Mouse (Mus musculus) myocyte (in vitro differentiated cells): ENCODE results near the gene Nek8. TPM values are rescaled to one million over a fixed set of nuclear protein-coding genes. Genes with fewer than 3 reads are reported as not detected.

Source experiments
- H3K27me3 ChIP-seq: one replicate; pipeline ENCODE4 v1.6.1; 2011; ENCODE audit not compliant: control insufficient read depth, insufficient read depth, insufficient read length
- H3K36me3 ChIP-seq: one replicate; pipeline ENCODE4 v1.6.1; 2011; ENCODE audit not compliant: control insufficient read depth, insufficient read depth
- H3K4me2 ChIP-seq: one replicate; pipeline ENCODE4 v1.6.1; 2011; ENCODE audit warnings: low read depth, control low read depth
- H3K4me3 ChIP-seq: one replicate; pipeline ENCODE4 v1.5.1; 2011; ENCODE audit warnings: mild to moderate bottlenecking, control low read depth, moderate library complexity
- H3K79me2 ChIP-seq: one replicate; pipeline ENCODE4 v1.6.1; 2011; ENCODE audit not compliant: control insufficient read depth, insufficient read depth
- H3ac ChIP-seq: one replicate; pipeline ENCODE4 v1.6.1; 2011; ENCODE audit not compliant: control insufficient read depth, insufficient read length
- CEBPB ChIP-seq: IDR thresholded peaks from 2 replicates; pipeline ENCODE4 v1.6.1; 2011; ENCODE audit warnings: mild to moderate bottlenecking, moderate library complexity; ENCODE audit not compliant: poor library complexity, insufficient read depth, severe bottlenecking
- E2F4 ChIP-seq: IDR thresholded peaks from one replicate; pipeline ENCODE4 v1.6.1; 2011; ENCODE audit warnings: mild to moderate bottlenecking, control low read depth, moderate library complexity; ENCODE audit not compliant: insufficient read depth
- MAX ChIP-seq: IDR thresholded peaks from one replicate; pipeline ENCODE4 v1.6.1; 2011; ENCODE audit warnings: low read depth, mild to moderate bottlenecking, control low read depth
- MYOD1 ChIP-seq, 3 experiments: IDR thresholded peaks; one replicate each; pipeline ENCODE4 v1.6.1; 2011; ENCODE audit warnings: control low read depth in 2 of 3, low read depth in 2 of 3, mild to moderate bottlenecking in 2 of 3, moderate library complexity in 1 of 3; ENCODE audit not compliant: insufficient read length in 2 of 3, control insufficient read depth in 1 of 3
- MYOG ChIP-seq, 3 experiments: IDR thresholded peaks; one replicate each; pipeline ENCODE4 v1.6.1; 2011; ENCODE audit warnings: control low read depth in 2 of 3, low read depth in 2 of 3, mild to moderate bottlenecking in 2 of 3; ENCODE audit not compliant: insufficient read length in 2 of 3, control insufficient read depth in 1 of 3, insufficient read depth in 1 of 3
- POLR2A ChIP-seq: IDR thresholded peaks from one replicate; pipeline ENCODE4 v1.6.1; 2011; ENCODE audit warnings: low read depth, mild to moderate bottlenecking, control low read depth, moderate library complexity; ENCODE audit not compliant: insufficient read length
- POLR2AphosphoS2 ChIP-seq: IDR thresholded peaks from one replicate; pipeline ENCODE4 v1.6.1; 2011; ENCODE audit warnings: low read depth, control low read depth; ENCODE audit not compliant: insufficient read length
- REST ChIP-seq: IDR thresholded peaks from one replicate; pipeline ENCODE4 v1.6.1; 2011; ENCODE audit warnings: mild to moderate bottlenecking, control low read depth, moderate library complexity; ENCODE audit not compliant: insufficient read depth, insufficient read length
- SRF ChIP-seq: IDR thresholded peaks from one replicate; pipeline ENCODE4 v1.6.1; 2011; ENCODE audit warnings: low read depth; ENCODE audit not compliant: control insufficient read depth, insufficient read length
- TCF12 ChIP-seq: IDR thresholded peaks from one replicate; pipeline ENCODE4 v1.6.1; 2011; ENCODE audit warnings: mild to moderate bottlenecking, control low read depth; ENCODE audit not compliant: poor library complexity, insufficient read depth, severe bottlenecking
- TCF3 ChIP-seq: IDR thresholded peaks from one replicate; pipeline ENCODE4 v1.6.1; 2011; ENCODE audit warnings: low read depth, control low read depth; ENCODE audit not compliant: insufficient read length
- USF1 ChIP-seq: IDR thresholded peaks from one replicate; pipeline ENCODE4 v1.6.1; 2011; ENCODE audit warnings: low read depth, mild to moderate bottlenecking, control low read depth, moderate library complexity
- polyA plus RNA-seq: library from polyadenylated mRNA; unstranded; fragments of >200 nt; fragmentation: generic; extraction: Trizol; gene quantifications from one replicate; pipeline ENCODE4 v1.2.1, GENCODE M21; 2012; ENCODE audit warnings: missing spikeins

Gene Nek8
- polyA plus RNA-seq, 1 experiment, result 9.6 TPM

DNA sequence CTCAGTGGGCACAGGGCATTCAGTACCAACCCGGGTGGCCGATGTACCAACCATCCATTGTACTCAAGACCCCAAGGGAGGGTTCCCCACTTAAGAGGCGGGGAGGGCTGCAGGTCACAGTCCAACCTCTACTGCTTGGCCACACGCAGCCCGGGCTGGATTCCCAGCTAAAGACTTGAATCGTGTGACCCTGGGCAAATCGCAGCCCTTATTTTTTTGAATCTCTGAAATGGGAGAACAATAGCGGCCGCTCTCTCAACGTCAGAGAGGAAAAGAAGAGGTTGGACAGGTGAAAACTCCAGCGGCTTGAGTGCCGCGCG lies 11.9 kb downstream of the Nek8 start:
- TF ChIP-seq MYOD1 (IDR thresholded peaks at IDR 0.05; ENCODE audit: control insufficient read depth in 1 of 3, insufficient read length in 2 of 3, low read depth in 2 of 3) (no peak), POLR2A (no peak), MAX (no peak)
- H3K79me2 ChIP-seq, result peaks cover 48% of the 10 kb centered on the region
- H3K36me3 ChIP-seq, result peaks cover 18% of the 10 kb centered on the region
- no peaks in the 10 kb centered on the region for H3K27me3 ChIP-seq
- peak overlapping the region; percentile 95 for H3K4me2 ChIP-seq
- H3ac ChIP-seq, result peak overlapping the region; percentile 96
- H3K4me3 ChIP-seq, result peak overlapping the region; percentile 100

DNA sequence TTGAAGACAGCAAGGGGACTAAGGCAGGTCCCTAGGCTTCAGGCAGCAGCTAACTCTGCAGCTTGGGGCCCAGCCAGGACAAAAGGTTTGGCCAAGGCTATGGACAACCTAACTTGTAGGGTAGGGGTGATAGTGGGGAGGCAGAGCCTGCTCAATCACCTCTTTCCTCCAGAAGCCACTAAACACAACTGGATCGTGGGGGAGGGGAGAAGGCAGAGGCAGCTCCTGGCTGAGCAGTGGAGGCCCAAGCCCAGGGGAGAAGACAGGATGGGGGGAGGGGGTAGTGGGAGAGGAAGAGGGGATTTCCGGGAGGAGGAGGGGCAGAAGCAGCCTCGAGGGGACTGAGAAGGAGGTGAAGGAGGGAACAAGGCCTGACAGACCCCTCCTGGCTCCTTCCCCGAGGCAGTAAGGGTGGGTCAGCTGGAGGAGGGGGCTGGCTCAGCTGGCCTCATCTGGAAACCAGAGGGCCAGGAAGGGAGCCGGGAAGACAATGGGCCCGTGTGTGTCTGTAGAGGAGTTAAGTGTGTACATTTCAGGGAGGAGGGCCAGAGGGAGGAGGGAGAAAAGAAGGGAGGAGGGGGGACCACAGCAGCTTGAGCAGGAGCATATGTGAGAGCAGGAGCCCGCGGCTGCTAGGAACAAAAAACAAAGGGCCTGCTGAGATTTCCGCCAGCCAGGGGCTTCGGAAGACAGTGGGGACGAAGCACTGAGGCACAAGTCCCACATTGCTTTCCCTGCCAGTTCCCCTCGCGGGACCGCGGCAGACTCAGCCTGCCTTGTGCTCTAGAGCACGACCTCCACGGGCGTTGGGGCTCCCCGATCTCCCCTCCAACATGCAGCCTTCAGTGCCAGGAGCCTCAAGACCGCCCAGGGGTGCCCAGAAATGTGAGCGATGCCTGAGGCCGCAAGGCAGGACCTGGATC lies 12.5 kb downstream of the Nek8 start:
- Histone ChIP-seq H3K36me3 (peaks cover 25% of the 10 kb centered on the region), H3K79me2 (peaks cover 49% of the 10 kb centered on the region), H3K4me2 (peak overlapping the region; percentile 95), H3K4me3 (peak overlapping the region; percentile 100), H3ac (peak overlapping the region; percentile 96), H3K27me3 (no peaks in the 10 kb centered on the region)
- TF ChIP-seq POLR2A (peak; percentile 47), MYOG (IDR thresholded peaks at IDR 0.05; ENCODE audit: control insufficient read depth in 1 of 3, insufficient read depth in 1 of 3, insufficient read length in 2 of 3, low read depth in 2 of 3) (peak in 1 of 3 experiments; percentile 12), MYOD1 (IDR thresholded peaks at IDR 0.05; ENCODE audit: control insufficient read depth in 1 of 3, insufficient read length in 2 of 3, low read depth in 2 of 3) (peak in 1 of 3 experiments; percentile 30), POLR2AphosphoS2 (peak; percentile 52), E2F4 (no peak)

DNA sequence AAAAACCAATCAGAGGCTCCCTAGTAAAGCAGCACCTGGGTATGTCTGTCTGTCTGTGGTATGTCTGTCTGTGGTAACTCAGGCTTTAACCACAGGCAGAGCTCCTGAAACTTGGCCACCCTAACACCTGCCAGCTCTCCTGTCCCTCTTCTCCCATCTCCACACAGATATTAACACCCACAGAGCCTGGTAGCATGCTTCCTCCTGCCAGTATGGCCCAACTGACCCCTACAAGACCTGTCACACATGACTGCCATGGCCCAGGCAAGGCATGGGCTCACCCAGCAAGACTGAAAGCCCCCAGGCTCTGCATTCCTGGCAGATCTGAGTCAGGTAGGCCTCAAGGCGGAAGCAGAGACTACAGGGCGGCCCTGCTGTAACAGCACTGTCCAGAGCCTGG lies 13.4 kb downstream of the Nek8 start:
- Histone ChIP-seq H3K79me2 (peaks cover 58% of the 10 kb centered on the region), H3K36me3 (peaks cover 34% of the 10 kb centered on the region), H3K27me3 (no peaks in the 10 kb centered on the region), H3K4me3 (peak overlapping the region; percentile 100), H3K4me2 (peak overlapping the region; percentile 95), H3ac (peak overlapping the region; percentile 96)
- TF ChIP-seq CEBPB (no peak), TCF3 (peak; percentile 36), MAX (no peak), USF1 (no peak), SRF (peak; percentile 26), E2F4 (no peak), REST (no peak), POLR2A (no peak), TCF12 (peak; percentile 85), POLR2AphosphoS2 (peak; percentile 54), MYOG (IDR thresholded peaks at IDR 0.05; ENCODE audit: control insufficient read depth in 1 of 3, insufficient read depth in 1 of 3, insufficient read length in 2 of 3, low read depth in 2 of 3) (peak in 2 of 3 experiments; percentile 69 to 88), MYOD1 (IDR thresholded peaks at IDR 0.05; ENCODE audit: control insufficient read depth in 1 of 3, insufficient read length in 2 of 3, low read depth in 2 of 3) (peak; percentile 85 to 92 (median 90))

GRCm38 (mm10) chr11:78162504-78162903 lies 14.0 kb downstream of the Nek8 start:
- Histone ChIP-seq H3K4me3 (peak overlapping the region; percentile 100), H3ac (peak overlapping the region; percentile 96), H3K27me3 (no peaks in the 10 kb centered on the region), H3K4me2 (peak overlapping the region; percentile 95), H3K36me3 (peaks cover 39% of the 10 kb centered on the region), H3K79me2 (peaks cover 64% of the 10 kb centered on the region)
- TF ChIP-seq TCF3 (peak; percentile 100), POLR2AphosphoS2 (peak; percentile 67), TCF12 (peak; percentile 100), USF1 (no peak), REST (no peak), E2F4 (no peak), MYOG (IDR thresholded peaks at IDR 0.05; ENCODE audit: control insufficient read depth in 1 of 3, insufficient read depth in 1 of 3, insufficient read length in 2 of 3, low read depth in 2 of 3) (peak; percentile 99 to 100 (median 100)), SRF (no peak), POLR2A (peak; percentile 41), CEBPB (no peak), MAX (no peak), MYOD1 (IDR thresholded peaks at IDR 0.05; ENCODE audit: control insufficient read depth in 1 of 3, insufficient read length in 2 of 3, low read depth in 2 of 3) (peak; percentile 99 to 100 (median 100))

DNA sequence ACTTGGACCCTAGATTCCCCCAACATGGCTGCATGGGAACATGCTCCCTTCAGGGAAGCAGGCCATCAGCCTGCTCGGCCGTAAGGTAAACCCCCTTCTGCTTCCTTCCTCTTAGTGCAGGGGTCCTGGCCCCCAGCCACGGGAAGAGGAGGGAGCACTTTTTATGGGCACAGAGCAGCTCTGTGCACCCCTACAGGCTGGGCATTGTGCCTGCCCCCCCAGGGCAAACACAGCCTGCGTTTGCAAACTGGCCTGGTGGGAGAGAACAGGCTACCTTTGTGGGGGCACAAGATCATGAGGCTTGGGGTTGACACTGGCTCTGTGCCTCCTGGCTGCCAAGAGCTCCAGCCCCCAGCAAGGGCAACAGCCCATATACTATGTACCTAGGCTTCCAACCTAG lies 14.5 kb downstream of the Nek8 start:
- TF ChIP-seq SRF, result no peak
- TF ChIP-seq TCF3, result no peak
- no peak for TF ChIP-seq POLR2A
- TF ChIP-seq TCF12, result no peak
- TF ChIP-seq MAX, result no peak
- TF ChIP-seq USF1, result no peak
- TF ChIP-seq POLR2AphosphoS2, result no peak
- no peak for TF ChIP-seq REST
- Histone ChIP-seq H3K27me3 (no peaks in the 10 kb centered on the region), H3K36me3 (peaks cover 40% of the 10 kb centered on the region), H3K4me3 (peak overlapping the region; percentile 100), H3ac (peak overlapping the region; percentile 8), H3K79me2 (peaks cover 64% of the 10 kb centered on the region), H3K4me2 (peak overlapping the region; percentile 95)
